Mouse (Mus musculus) testis, postnatal 10 days (tissue): ENCODE measurements around the gene Ppp1r9b.

Experiments
- DNase-seq: peaks from one replicate; pipeline ENCODE4 v3.0.0; 2021; ENCODE audit warnings: low spot score

Gene Ppp1r9b

GRCm38 (mm10) chr11:95023481-95023880 is 32.6 kb downstream of the Ppp1r9b start:
- no peak for DNase-seq

GRCm38 (mm10) chr11:95024439-95025184 is 33.8 kb downstream of the Ppp1r9b start:
- DNase-seq = no peak

DNA sequence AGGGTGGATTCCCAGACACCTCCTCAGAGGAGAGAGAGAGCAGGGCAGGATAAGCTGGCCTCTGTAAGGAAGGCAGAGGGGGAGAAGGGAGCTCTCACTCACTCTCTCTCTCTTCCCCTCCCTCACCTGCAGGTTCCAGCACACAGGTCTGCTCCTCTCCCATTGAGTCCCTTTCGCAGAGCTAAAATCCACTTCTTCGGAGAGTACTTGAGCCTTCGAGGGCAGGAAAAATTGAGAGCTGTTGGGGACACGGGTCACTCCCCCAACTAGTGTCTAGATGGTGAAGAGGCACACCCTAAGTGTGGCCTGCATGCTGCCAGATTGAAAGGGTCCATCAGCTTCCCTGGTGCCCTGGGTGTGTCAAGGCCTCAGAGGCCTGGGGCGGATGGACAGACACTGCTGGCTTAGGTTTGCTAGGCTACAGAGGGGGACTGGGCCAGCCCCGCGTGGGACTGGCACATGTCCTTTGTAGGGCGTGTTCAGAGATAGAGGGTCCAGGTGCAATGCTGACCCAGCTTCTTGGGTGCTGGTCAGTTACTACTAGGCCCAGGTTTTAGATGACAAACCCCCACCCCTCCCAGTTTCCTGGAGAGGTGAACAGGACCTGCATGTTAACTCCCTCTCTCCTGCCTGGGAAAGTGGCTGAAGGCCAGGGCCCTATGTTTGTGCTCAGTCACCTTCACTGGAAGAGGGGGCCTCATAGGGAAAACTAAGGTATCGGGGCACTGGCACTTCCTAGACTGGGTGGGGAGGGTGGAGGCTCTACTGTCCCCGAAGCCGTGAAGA is 34.6 kb downstream of the Ppp1r9b start:
- DNase-seq = no peak

DNA sequence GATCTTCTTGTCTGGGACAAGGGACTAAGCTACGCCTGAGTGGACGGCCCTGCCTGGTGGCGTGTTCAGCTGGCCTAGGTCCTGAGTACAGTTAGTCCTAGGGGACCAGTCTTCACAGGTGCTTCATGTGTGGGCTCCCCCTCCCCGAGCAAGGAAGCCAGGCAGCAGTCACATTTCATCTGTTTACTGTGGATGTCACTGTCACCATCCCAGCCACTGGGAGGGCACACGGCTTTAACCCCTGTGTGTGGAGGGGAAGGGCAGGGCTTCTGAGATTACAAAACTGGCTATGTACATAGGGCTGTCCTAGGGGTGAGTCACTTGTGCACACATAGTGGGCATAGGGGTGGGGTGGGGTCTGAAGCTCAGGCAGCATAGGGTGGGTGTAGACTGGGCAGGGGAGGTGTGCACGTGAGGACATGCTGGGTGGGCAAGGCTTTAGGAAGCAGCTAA is 35.3 kb downstream of the Ppp1r9b start:
- no peak for DNase-seq

DNA sequence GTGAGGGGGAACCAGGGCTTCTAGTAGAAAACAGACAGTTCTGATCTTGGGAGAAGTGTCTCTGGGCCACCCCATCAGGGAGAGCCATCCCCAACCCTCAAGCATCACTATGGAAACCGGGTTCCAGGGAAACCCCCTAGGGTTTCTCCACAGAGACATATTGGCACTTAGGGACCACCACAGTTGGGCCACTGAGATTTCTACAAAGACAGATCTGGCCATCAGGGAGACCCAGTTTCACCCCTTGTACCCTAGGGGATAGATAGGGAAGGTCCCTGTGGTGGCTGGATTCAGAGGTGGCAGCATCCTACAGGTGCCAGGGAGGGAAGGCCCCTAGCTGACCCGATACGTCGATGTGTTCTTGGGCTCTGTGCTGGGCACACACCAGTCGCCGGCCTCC is 36.0 kb downstream of the Ppp1r9b start:
- DNase-seq = no peak

DNA sequence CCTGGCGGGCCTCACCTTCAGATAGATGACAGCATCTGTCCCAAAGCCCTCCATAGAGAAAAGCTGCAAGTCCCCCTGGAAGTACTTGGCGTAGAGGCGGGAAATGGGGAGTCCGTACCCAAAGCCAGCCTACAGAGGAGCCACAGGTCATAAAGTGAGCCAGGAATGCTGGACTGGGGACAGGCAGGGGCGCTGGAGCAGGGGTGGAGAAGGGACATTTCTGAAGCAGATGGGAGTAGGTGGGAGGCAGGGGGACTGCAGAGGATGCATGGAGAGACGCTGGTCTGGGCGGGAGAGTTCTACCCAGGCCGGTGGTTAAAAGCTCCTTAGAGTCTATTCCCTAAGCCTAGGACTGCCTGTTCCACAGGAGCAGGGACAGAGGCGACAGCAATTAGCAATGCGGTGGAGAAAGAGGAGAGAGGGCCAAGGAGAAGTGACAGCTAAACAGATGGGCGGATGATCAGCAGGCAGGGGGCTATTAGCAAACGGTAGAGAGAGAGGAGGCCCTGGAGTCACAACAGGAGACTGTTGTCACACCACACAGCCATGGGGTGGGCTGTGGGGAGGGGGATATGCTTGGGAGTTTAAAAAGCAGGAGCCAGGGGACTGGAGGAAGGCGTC is 37.1 kb downstream of the Ppp1r9b start:
- no peak for DNase-seq

DNA sequence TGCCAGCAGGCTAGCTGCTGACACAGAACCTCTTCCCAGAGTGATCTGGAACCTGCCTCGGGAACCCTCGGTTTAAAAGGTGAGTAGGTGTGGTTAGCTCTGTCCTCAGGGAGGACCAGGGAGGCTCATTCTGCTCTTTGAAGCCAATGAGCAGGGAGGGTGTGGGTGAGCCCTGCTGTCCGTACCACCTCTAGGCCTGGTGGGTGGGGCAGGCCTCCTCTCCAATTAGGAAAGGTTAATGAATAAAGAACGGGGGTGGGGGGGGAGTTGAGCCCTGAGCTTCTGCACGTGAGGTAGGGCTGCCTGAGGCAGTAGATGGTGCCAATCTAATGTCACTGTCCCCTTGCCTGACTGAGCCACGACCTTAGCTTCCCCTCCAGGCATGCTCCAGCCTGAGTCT is 42.1 kb downstream of the Ppp1r9b start:
- DNase-seq = no peak

DNA sequence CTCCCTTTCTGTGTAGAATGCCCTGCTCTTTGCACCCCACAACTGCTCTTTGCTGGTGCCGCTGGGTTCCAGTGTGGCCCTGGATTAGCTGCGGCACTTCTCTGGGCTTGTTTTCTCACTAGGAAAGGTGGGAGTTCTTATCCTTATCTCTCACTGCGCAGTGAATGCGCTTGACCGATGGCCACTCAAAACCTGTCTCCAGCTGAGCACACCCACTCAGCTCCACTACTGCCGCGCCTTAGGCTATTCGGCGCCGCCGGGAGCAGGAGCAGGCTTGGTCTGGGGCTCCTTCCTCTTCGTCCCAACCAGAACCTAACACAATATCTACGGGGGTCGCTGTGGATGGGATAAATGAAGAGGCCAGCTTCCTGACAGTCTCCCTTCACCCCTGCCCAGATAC is 42.8 kb downstream of the Ppp1r9b start:
- no peak for DNase-seq

DNA sequence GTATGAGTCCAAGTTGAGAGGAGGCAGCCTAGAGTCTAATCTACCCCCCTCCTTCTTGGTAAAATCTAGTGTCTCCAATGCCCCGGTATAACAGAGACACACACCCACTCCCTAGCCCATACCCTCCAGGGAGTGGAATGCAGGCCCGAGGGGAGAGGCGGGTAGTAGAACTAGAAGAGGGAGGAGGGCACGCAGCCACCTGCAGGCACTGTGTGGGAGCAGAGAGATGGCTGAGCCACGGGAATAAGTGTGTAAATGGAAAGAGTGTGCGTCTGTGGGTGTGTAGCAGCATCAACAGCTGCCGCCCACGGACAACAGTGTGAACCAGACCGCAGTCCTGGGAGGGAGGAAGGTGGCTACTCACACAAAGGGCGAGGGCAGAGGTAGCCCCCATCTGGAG is 44.1 kb downstream of the Ppp1r9b start:
- no peak for DNase-seq

DNA sequence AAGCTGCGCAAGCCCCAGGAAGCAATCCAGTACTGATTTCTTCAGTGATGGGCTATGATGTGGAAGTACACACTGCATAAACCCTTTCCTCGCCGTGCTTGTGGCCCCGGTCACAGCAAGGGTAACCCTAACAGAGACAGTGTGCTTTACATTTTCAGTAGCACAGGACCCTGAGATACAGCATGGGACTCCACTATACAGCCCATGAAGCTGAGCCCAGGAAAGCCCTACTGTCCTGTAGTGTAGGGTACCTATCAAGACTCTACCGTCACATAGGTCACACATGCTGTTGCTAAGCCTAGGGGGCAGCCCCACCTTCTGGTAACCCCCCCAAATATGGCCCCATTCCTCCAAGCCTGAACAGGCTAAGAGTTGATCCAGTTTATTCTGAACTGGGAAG is 45.7 kb downstream of the Ppp1r9b start:
- DNase-seq = no peak

- DNase-seq = no peak
Measured at GRCm38 (mm10) chr11:95037306-95037705, 46.5 kb downstream of the Ppp1r9b start.

DNA sequence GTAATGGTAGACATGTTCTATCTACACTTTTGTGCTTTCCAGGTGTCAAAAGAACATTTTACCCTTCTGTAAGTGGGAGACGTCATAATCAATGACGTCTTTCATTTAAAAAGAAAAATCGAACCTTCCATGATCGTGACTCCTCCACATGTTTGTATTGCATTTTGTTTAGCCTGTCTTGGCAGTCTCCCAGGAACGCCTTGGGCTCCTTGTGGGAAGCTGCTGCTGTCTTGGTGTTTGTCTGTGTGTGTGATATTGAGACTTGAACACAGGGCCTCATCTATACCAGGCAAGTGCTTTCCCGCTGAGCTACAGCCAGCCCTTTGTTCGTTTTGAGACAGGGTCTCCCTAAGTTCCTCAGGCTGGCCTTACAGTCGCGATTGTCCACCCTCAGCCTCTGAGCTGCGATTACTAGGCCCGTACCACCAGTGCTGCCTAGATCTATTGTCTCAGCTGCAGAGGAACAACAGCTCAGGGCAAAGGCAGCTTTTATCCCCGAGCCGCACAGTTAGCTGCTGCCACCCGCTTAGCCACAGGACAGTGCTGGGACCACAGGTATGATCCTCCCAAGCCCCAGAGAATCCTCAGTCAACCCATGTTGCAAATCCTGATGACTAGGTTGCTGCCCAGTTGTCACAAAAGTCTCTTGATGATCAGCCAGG is 47.5 kb downstream of the Ppp1r9b start:
- no peak for DNase-seq

- DNase-seq = no peak
Measured at GRCm38 (mm10) chr11:95038818-95039655, 48.2 kb downstream of the Ppp1r9b start.

- DNase-seq = no peak
Measured at GRCm38 (mm10) chr11:95039766-95040165, 48.9 kb downstream of the Ppp1r9b start.

GRCm38 (mm10) chr11:95040491-95041138 is 49.8 kb downstream of the Ppp1r9b start:
- peak; percentile 62 for DNase-seq

GRCm38 (mm10) chr11:95041139-95041609 is 50.3 kb downstream of the Ppp1r9b start, which contains the start of gene Pdk2:
Gene Pdk2, minus strand, starts transcription at chr11:95041354.
- DNase-seq = peak; percentile 91

GRCm38 (mm10) chr11:95042096-95042495 is 51.3 kb downstream of the Ppp1r9b start:
- peak; percentile 87 for DNase-seq

DNA sequence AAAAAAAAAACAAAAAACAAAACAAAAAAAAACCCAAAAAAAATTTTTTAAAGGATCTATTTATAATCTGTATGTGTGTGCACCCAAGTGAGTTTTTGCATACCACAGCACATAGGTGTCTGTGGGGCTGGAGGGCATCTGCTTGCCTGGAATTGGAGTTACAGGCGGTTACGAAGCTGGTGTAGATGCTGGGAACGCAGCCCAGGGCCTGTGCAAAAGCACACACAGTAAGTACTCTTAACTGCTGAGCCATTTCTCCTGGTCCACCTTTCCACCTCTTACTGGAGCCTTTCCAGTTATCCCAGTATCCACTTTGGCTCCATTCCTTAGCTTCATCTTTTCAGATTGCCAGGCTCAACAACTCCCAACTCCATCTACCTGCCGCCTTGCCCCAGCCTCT is 52.2 kb downstream of the Ppp1r9b start:
- no peak for DNase-seq

GRCm38 (mm10) chr11:95043608-95044007 is 52.8 kb downstream of the Ppp1r9b start:
- no peak for DNase-seq

DNA sequence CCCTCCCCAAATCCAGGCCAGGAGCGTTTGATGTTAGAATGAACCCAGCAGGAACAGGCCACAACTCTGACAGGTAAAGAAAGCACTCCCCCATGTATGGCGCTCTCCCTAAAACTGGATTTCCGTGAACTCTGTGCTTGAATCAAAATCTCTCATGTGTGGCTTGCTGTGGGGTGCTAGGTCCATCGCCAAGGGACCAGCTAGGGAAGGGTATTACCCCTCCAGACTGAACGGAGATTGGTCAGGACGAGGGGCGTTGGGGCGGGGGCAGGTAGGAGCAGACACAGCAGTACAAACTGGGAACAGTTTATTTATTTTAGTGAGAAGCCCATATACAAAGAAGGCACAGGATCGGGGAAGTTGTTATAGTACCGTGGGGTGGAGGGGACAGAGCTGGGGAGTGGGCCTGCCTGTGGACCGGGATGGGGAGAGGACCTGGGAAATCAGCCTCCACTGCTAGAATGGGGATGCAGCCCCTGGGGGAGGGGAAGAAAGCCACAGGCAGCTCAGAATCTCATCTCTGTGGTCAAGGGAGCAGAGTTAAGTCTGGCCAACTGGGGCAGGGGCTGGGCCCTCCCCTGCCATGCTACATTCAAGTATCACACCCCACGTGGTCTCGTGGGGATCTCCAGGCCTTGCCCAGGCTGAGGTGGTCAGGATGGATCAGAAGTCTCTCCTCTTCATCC is 53.5 kb downstream of the Ppp1r9b start:
- DNase-seq = no peak
